Mouse (Mus musculus) liver, adult 10 weeks (tissue): ENCODE data around the gene Epb41l4b. TPM values are rescaled to one million over a fixed set of nuclear protein-coding genes. Genes with fewer than 3 reads are reported as not detected.

Experiments used
- polyA plus RNA-seq: library from polyadenylated mRNA; stranded (reverse); fragments of 350-450 nt; fragmentation: Illumina TruSeq; extraction: RNeasy Lipid Tissue Mini Kit (QIAGEN cat#74804); gene quantifications from one replicate; pipeline ENCODE4 v1.2.3, GENCODE M21; 2014; ENCODE audit warnings: low read depth, low replicate concordance

The Epb41l4b gene
- 73.9 TPM for polyA plus RNA-seq

GRCm38 (mm10) chr4:57143026-57143937 lies at the start of gene Epb41l4b:
TSS of gene Epb41l4b (minus strand) at chr4:57143437.

DNA sequence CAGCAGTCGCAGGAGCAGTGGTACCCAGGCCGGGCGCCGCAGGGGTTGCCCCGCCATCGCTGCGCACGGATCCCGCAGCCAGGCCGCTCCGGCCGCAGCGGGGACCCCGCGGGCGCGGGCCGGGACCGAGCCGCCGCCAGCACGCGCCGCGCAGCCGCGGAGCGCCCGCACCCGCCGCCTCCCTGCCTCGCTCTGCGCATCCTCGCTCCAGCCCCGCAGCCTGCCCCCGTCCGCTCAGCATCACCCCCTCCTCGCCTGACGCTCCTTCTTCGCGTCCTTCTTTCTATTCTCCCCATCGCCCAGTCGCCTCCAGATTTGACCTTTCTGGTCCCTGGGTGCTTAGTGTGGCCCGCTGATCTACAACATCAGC lies 153.0 kb downstream of the Epb41l4b start, which contains the start of gene Frrs1l:
Gene Frrs1l, minus strand, starts transcription at position 177 of the 370 bp plus-strand sequence.

GRCm38 (mm10) chr4:56946641-56947640 lies 196.3 kb downstream of the Epb41l4b start, which contains the start of gene Tmem245:
TSS of gene Tmem245 (minus strand) at chr4:56947437.

Other genes starting within 250 kb of the Epb41l4b start
- 13.0 TPM for gene Tmem245, start 196.0 kb downstream of the Epb41l4b start, polyA plus RNA-seq
- gene Frrs1l, start 153.0 kb downstream of the Epb41l4b start, polyA plus RNA-seq, result not detected
- gene Ptpn3, start 158.4 kb upstream of the Epb41l4b start, polyA plus RNA-seq, result 14.4 TPM